Mouse (Mus musculus) spleen, adult 2 months (tissue): Measurements from ENCODE around the gene D17Wsu92e.

Experiments used
- CTCF ChIP-seq: fragments of 200-500 bp; IDR thresholded peaks from 2 replicates; pipeline ENCODE4 v1.5.1; 2011; ENCODE audit warnings: mild to moderate bottlenecking, inconsistent platforms; ENCODE audit not compliant: insufficient read depth, insufficient read length, insufficient replicate concordance; ENCODE audit errors: extremely low read depth
- POLR2A ChIP-seq: fragments of 200-500 bp; IDR thresholded peaks from 2 replicates; pipeline ENCODE4 v1.6.1; 2011; ENCODE audit warnings: low read depth, low read length, inconsistent platforms

DNA sequence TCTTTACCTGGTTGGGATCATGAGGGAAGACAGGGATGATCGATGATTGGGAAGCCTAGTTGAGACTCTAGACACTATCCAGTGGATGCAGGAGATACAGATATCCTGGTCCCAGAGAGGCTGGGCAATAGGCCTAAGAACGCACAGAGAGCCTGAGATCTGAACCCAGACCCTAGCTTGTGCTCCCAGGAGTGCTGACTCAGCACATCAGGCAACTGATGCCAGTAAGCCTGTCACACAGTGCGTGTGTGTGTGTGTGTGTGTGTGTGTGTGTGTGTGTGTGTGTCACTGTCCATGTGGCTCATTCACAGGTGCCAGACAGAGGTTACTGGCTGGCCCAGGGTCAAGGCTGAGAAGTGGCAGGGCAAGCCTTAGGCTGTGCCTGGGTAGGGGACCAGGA, 87.8 kb downstream of the D17Wsu92e start:
- TF ChIP-seq POLR2A (no peak), CTCF (no peak)
